Mouse (Mus musculus): ENCODE data around the gene Fmnl3.
A peak's percentile ranks its signal among the peaks of the same experiment; 100 is the strongest.

Gene Fmnl3

GRCm38 (mm10) chr15:99317267-99317651, 53.0 kb downstream of the Fmnl3 start:
- no peak for DNase-seq (ENCODE audit: low spot score)

- DNase-seq (ENCODE audit: low spot score) = peak; percentile 56
Measured at GRCm38 (mm10) chr15:99316314-99317266, 53.7 kb downstream of the Fmnl3 start.

GRCm38 (mm10) chr15:99314891-99315290, 55.4 kb downstream of the Fmnl3 start:
- no peak for DNase-seq (ENCODE audit: low spot score)

GRCm38 (mm10) chr15:99310617-99311016, 59.7 kb downstream of the Fmnl3 start:
- DNase-seq (ENCODE audit: low spot score) = no peak

GRCm38 (mm10) chr15:99309549-99309948, 60.7 kb downstream of the Fmnl3 start:
- DNase-seq (ENCODE audit: low spot score) = no peak

GRCm38 (mm10) chr15:99307476-99307875, 62.8 kb downstream of the Fmnl3 start:
- DNase-seq (ENCODE audit: low spot score) = no peak

- no peak for DNase-seq (ENCODE audit: low spot score)
Measured at GRCm38 (mm10) chr15:99296213-99296612, 74.1 kb downstream of the Fmnl3 start.

GRCm38 (mm10) chr15:99295484-99295981, 74.7 kb downstream of the Fmnl3 start, which contains the start of gene Fam186b:
Gene Fam186b (minus strand): TSS chr15:99295888.
- DNase-seq (ENCODE audit: low spot score) = peak; percentile 16

GRCm38 (mm10) chr15:99294813-99295374, 75.4 kb downstream of the Fmnl3 start, which contains the start of gene Prpf40b:
Gene Prpf40b (plus strand): TSS chr15:99295087.
- DNase-seq (ENCODE audit: low spot score) = peak; percentile 90

- no peak for DNase-seq (ENCODE audit: low spot score)
Measured at GRCm38 (mm10) chr15:99294287-99294686, 76.0 kb downstream of the Fmnl3 start.

GRCm38 (mm10) chr15:99290586-99290985, 79.7 kb downstream of the Fmnl3 start:
- no peak for DNase-seq (ENCODE audit: low spot score)

GRCm38 (mm10) chr15:99285189-99285535, 85.1 kb downstream of the Fmnl3 start:
- DNase-seq (ENCODE audit: low spot score) = no peak

- DNase-seq (ENCODE audit: low spot score) = no peak
Measured at GRCm38 (mm10) chr15:99284527-99285188, 85.6 kb downstream of the Fmnl3 start.

GRCm38 (mm10) chr15:99283456-99283855, 86.8 kb downstream of the Fmnl3 start:
- DNase-seq (ENCODE audit: low spot score) = no peak

GRCm38 (mm10) chr15:99278271-99278670, 92.0 kb downstream of the Fmnl3 start:
- DNase-seq (ENCODE audit: low spot score) = no peak

- no peak for DNase-seq (ENCODE audit: low spot score)
Measured at GRCm38 (mm10) chr15:99276095-99276494, 94.2 kb downstream of the Fmnl3 start.

Data from ovary, postnatal 10 days (tissue).